Mouse (Mus musculus) spleen, adult 2 months (tissue): Measurements from ENCODE around the gene Psmf1.

ENCODE experiments used
- CTCF ChIP-seq: fragments of 200-500 bp; IDR thresholded peaks from 2 replicates; pipeline ENCODE4 v1.5.1; 2011; ENCODE audit warnings: mild to moderate bottlenecking, inconsistent platforms; ENCODE audit not compliant: insufficient read depth, insufficient read length, insufficient replicate concordance; ENCODE audit errors: extremely low read depth
- POLR2A ChIP-seq: fragments of 200-500 bp; IDR thresholded peaks from 2 replicates; pipeline ENCODE4 v1.6.1; 2011; ENCODE audit warnings: low read depth, low read length, inconsistent platforms

DNA sequence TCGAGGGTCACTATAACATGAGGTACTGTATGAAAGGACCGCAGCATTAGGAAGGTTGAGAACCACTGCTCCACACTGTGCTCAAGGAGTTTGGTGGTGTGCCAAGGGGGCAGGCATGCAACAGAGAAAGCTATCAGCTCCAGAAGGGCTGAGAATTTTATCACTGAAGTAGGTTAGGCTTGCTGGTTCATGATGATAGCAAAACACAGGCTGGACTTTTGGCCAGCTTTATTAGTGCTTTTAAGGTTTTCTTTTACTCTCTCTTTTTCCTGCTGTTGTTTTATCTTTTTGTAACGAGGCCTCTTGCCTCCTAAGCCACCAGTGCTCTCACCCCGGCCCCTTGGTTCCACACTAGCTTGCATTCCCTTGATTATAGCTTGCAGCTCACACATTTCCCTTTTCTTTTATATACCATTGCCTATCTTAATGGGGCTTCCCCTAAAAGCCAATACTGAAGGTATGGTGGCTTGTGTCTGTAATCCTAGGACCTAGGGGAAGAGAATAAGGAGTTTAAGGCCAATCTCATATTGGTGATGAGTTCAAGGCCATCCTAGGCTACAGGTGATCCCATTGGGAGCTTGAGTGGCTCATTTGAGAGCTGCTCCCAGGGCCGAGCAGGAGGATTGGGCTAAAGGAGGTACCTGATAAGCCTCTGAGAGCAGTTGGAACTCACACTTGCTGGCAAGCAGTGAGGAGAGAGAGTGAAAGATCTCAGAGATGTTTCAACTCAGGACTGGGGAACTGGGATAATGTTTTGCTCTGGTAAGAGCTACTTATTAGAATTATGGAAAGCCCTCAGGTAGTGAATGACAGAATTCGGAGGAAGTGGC, 921 bp downstream of the Psmf1 start:
- TF ChIP-seq CTCF (no peak), POLR2A (no peak)
